Mouse (Mus musculus) hindbrain, postnatal 0 days (tissue): ENCODE results near the gene Tnfrsf13b. TPM values are rescaled to one million over a fixed set of nuclear protein-coding genes. Genes with fewer than 3 reads are reported as not detected.
A peak's percentile ranks its signal among the peaks of the same experiment; 100 is the strongest.
"Not testable (repeated sequence)": the region's sequence is repeated elsewhere in the genome, so short reads cannot be mapped to it uniquely, and the experiment has no call there.

Experiments used
- ATAC-seq: fragments of 200-750 bp; cut with Nextera tagmentation; 2 replicates; pipeline ENCODE4 v1.8.0; 2017; ENCODE audit warnings: mild to moderate bottlenecking, moderate TSS enrichment, moderate library complexity
- DNase-seq: peaks from one replicate; pipeline ENCODE4 v3.0.0-alpha.2; 2015; ENCODE audit warnings: low spot score
- H3K27ac ChIP-seq: fragments of 300-500 bp; sonication (generic); 2 replicates; pipeline ENCODE4 v1.5.1; 2014; ENCODE audit warnings: mild to moderate bottlenecking
- H3K27me3 ChIP-seq: fragments of 300-500 bp; sonication (generic); 2 replicates; pipeline ENCODE4 v1.6.1; 2014; ENCODE audit warnings: low read length, mixed read lengths; ENCODE audit not compliant: insufficient read depth
- H3K36me3 ChIP-seq: fragments of 300-500 bp; sonication (generic); 2 replicates; pipeline ENCODE4 v1.6.1; 2014; ENCODE audit warnings: low read length, mixed read lengths; ENCODE audit not compliant: insufficient read depth
- H3K4me1 ChIP-seq: fragments of 300-500 bp; sonication (generic); 2 replicates; pipeline ENCODE4 v1.6.1; 2014; ENCODE audit warnings: antibody characterized with exemption, low read length, mixed read lengths; ENCODE audit not compliant: insufficient read depth
- H3K4me2 ChIP-seq: fragments of 300-500 bp; sonication (generic); 2 replicates; pipeline ENCODE4 v1.6.1; 2014; ENCODE audit warnings: low read depth, mild to moderate bottlenecking, low read length, moderate library complexity, mixed read lengths
- H3K4me3 ChIP-seq: fragments of 300-500 bp; sonication (generic); 2 replicates; pipeline ENCODE4 v1.5.1; 2014; ENCODE audit warnings: low read length
- H3K9ac ChIP-seq: fragments of 300-500 bp; sonication (generic); replicated peaks from 2 replicates; pipeline ENCODE4 v1.6.1; 2014; ENCODE audit warnings: mild to moderate bottlenecking, low read length, moderate library complexity, mixed read lengths
- H3K9me3 ChIP-seq: fragments of 300-500 bp; sonication (generic); 2 replicates; pipeline ENCODE4 v1.6.1; 2016; ENCODE audit warnings: low read length, mixed read lengths
- CTCF ChIP-seq: IDR thresholded peaks from 2 replicates; pipeline ENCODE4 v1.5.1; 2016; ENCODE audit warnings: antibody characterized with exemption, control low read depth, low read depth
- WGBS: fragments of 180-500 bp; shearing (Covaris S2); extraction: QIAGEN DNeasy Blood & Tissue Kit; methylation state at CpG from one replicate; pipeline ENCODE4 v1.1.7; 2014; 5-methylcytosine and 5-hydroxymethylcytosine counted together
- polyA plus RNA-seq: library from polyadenylated mRNA; unstranded; fragments of >200 nt; fragmentation: Nextera tagmentation; extraction: Ambion mirVana; gene quantifications from 2 replicates; pipeline ENCODE4 v1.2.1, GENCODE M21; 2015
- total RNA-seq: library from RNA; depleted of rRNA; stranded (reverse); fragments of >200 nt; gene quantifications from 2 replicates; pipeline ENCODE4 v1.2.3, GENCODE M21; 2014

Tnfrsf13b gene
- total and polyA plus RNA-seq, 2 experiments from 2014 or later, result 1.5 to 2.7 TPM

- WGBS, result 95% methylated on average over 10 of the region's 10 CpGs
- no peaks in the 10 kb centered on the region for H3K9me3 ChIP-seq
- DNase-seq (no peak), ATAC-seq (no peak)
- H3K27me3 ChIP-seq, result no peaks in the 10 kb centered on the region
- peaks cover 75% of the 10 kb centered on the region for H3K36me3 ChIP-seq
- H3K27ac ChIP-seq, result no peak overlapping the region
- H3K4me3 ChIP-seq, result no peak overlapping the region
- no peak for TF ChIP-seq CTCF
- H3K4me2 ChIP-seq, result no peak overlapping the region
- no peak overlapping the region for H3K9ac ChIP-seq
- peaks cover 13% of the 10 kb centered on the region for H3K4me1 ChIP-seq
These were observed 38.3 kb downstream of the Tnfrsf13b start for GRCm38 (mm10) chr11:61164881-61165280.

- TF ChIP-seq CTCF, result no peak
- Histone ChIP-seq H3K4me3 (no peak overlapping the region), H3K27ac (no peak overlapping the region), H3K9ac (no peak overlapping the region), H3K36me3 (peaks cover 22% of the 10 kb centered on the region; the same call in 1 of the 2 replicates), H3K9me3 (no peaks in the 10 kb centered on the region), H3K4me2 (peak overlapping the region; percentile 53), H3K4me1 (peaks cover 42% of the 10 kb centered on the region), H3K27me3 (no peaks in the 10 kb centered on the region)
- ATAC-seq (no peak), DNase-seq (no peak)
- 50% methylated on average over 5 of the region's 5 CpGs for WGBS
These were observed 43.6 kb downstream of the Tnfrsf13b start for GRCm38 (mm10) chr11:61170184-61170583.

GRCm38 (mm10) chr11:61173477-61173876, 46.9 kb downstream of the Tnfrsf13b start:
- not testable (repeated sequence) for H3K27ac ChIP-seq, DNase-seq, H3K36me3 ChIP-seq, H3K27me3 ChIP-seq, H3K9me3 ChIP-seq, ATAC-seq
- Histone ChIP-seq H3K4me3 (peak overlapping the region; percentile 100), H3K4me2 (peak overlapping the region; percentile 53), H3K9ac (peak overlapping the region; percentile 100; the same call in 1 of the 2 replicates), H3K4me1 (peaks cover 42% of the 10 kb centered on the region)
- WGBS, result 23% methylated on average over 15 of the region's 15 CpGs

GRCm38 (mm10) chr11:61174291-61174820, 47.8 kb downstream of the Tnfrsf13b start:
- under 1% methylated on average over 28 of the region's 28 CpGs for WGBS
- H3K9ac ChIP-seq, result peak overlapping the region; percentile 100
- H3K27me3 ChIP-seq, result no peaks in the 10 kb centered on the region
- peak; percentile 85 for TF ChIP-seq CTCF
- H3K4me2 ChIP-seq, result peak overlapping the region; percentile 53
- peaks cover 34% of the 10 kb centered on the region for H3K4me1 ChIP-seq
- H3K36me3 ChIP-seq, result no peaks in the 10 kb centered on the region
- DNase-seq (peak; percentile 87), ATAC-seq (peak; percentile 36)
- H3K9me3 ChIP-seq, result no peaks in the 10 kb centered on the region
- peak overlapping the region; percentile 100 for H3K27ac ChIP-seq
- peak overlapping the region; percentile 100 for H3K4me3 ChIP-seq

- H3K9me3 ChIP-seq, result no peaks in the 10 kb centered on the region
- H3K9ac ChIP-seq, result peak within 1 kb of the TSS; percentile 100
- peak within 1 kb of the TSS; percentile 53 for H3K4me2 ChIP-seq
- peak; percentile 39; the same call in 1 of the 2 replicates for TF ChIP-seq CTCF
- peak within 1 kb of the TSS; percentile 100 for H3K4me3 ChIP-seq
- WGBS, result under 1% methylated on average over 69 of the region's 69 CpGs
- peak within 1 kb of the TSS; percentile 100 for H3K27ac ChIP-seq
- DNase-seq (peak; percentile 100), ATAC-seq (peak; percentile 98)
- no peaks in the 10 kb centered on the region for H3K36me3 ChIP-seq
- no peaks in the 10 kb centered on the region for H3K27me3 ChIP-seq
- peaks cover 29% of the 10 kb centered on the region for H3K4me1 ChIP-seq
These were observed 48.5 kb downstream of the Tnfrsf13b start, which contains the start of gene Usp22 for GRCm38 (mm10) chr11:61174821-61175658. Usp22 (minus strand) TSS chr11:61175055.

GRCm38 (mm10) chr11:61175778-61176177, 49.2 kb downstream of the Tnfrsf13b start:
- Histone ChIP-seq H3K36me3 (no peaks in the 10 kb centered on the region), H3K4me2 (peak overlapping the region; percentile 49), H3K27ac (peak overlapping the region; percentile 82), H3K9ac (no peak overlapping the region), H3K4me3 (peak overlapping the region; percentile 100; the same call in 1 of the 2 replicates), H3K27me3 (no peaks in the 10 kb centered on the region), H3K4me1 (peaks cover 22% of the 10 kb centered on the region), H3K9me3 (no peaks in the 10 kb centered on the region)
- WGBS, result 52% methylated on average over 5 of the region's 5 CpGs
- no peak for ATAC-seq
- DNase-seq, result peak; percentile 31
- TF ChIP-seq CTCF, result no peak
